Mouse (Mus musculus) lung, adult 2 months (tissue): ENCODE measurements at regions not wholly inside any gene's neighbourhood (a gene's known extent, or its start where the extent isn't known, plus 50 kb on each side); places are given as distances from the start of the nearest gene placed in this dataset.

ENCODE experiments used
- DNase-seq: peaks from one replicate; pipeline ENCODE4 v3.0.0; 2022
- H3K4me1 ChIP-seq: fragments of 200-500 bp; 2 replicates; pipeline ENCODE4 v1.6.1; 2011; ENCODE audit warnings: low read length; ENCODE audit not compliant: control insufficient read depth, insufficient read depth
- H3K4me3 ChIP-seq: fragments of 200-500 bp; replicated peaks from 2 replicates; pipeline ENCODE3; 2011; ENCODE audit warnings: low read depth, mild to moderate bottlenecking, control low read depth, low read length; ENCODE audit errors: extremely low read depth
- CTCF ChIP-seq: fragments of 200-500 bp; IDR thresholded peaks from 2 replicates; pipeline ENCODE4 v1.5.1; 2011; ENCODE audit warnings: mild to moderate bottlenecking, low read length, control low read depth; ENCODE audit not compliant: insufficient read depth
- POLR2A ChIP-seq: fragments of 200-500 bp; IDR thresholded peaks from 2 replicates; pipeline ENCODE4 v1.6.1; 2011; ENCODE audit warnings: low read depth, mild to moderate bottlenecking, control low read depth, low read length, borderline replicate concordance; ENCODE audit errors: extremely low read depth
- WGBS: fragments of 180-500 bp; shearing (Covaris S2); methylation state at CpG from one replicate; pipeline ENCODE4 v1.1.7; 2018; 5-methylcytosine and 5-hydroxymethylcytosine counted together

DNA sequence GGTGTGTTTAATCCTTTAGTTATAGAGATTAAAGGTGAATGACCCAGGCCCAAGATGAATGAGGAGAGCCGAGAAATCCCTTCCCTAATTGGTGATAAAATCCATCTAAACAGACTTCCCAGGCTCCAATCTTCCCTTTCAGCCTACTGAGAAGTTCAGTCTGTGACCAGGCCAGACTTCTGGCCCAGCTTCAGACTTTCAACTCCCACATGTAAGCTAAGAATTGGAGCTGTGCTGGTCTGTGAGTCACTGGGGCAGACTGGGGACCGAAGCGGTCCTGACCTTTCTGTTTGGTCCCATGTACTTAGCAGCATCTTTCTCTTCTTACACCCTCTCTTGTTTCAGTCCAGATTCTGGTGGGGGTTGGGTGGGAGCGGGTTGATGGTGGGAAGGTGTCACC lies 50.3 kb upstream of the Ankrd55 start:
- Histone ChIP-seq H3K4me3 (no peak overlapping the region), H3K4me1 (no peaks in the 10 kb centered on the region)
- no peak for DNase-seq
- 57% methylated on average over 4 of the region's 4 CpGs for WGBS
- TF ChIP-seq CTCF (no peak), POLR2A (no peak)
